Mouse (Mus musculus) lung, postnatal 14 days (tissue): Measurements from ENCODE around the gene H2-Ab1.
"Not testable (repeated sequence)": the region's sequence is repeated elsewhere in the genome, so short reads cannot be mapped to it uniquely, and the experiment has no call there.

ENCODE experiments used
- DNase-seq: peaks from one replicate; pipeline ENCODE4 v3.0.0; 2021

The H2-Ab1 gene

GRCm38 (mm10) chr17:34257594-34258375, at the start of gene H2-Ab1:
H2-Ab1 (plus strand) TSS chr17:34257689.
- peak; percentile 86 for DNase-seq

DNA sequence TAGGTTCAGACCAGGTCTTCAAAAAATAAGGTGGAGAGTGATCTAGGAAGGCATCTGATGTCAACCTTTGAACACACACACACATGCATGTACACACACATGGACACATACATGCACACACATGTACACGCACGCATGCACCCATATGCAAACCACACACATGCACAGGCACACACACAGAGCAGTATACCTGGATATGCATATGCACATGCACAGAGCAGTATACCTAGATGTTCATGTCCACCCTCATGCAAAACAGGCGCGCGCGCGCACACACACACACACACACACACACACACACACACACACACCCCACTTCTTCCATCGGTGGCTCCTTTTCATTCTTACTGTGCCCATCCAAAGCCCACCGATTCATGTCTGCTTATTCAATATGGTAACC, 49.6 kb upstream of the H2-Ab1 start:
- DNase-seq, result no peak

DNA sequence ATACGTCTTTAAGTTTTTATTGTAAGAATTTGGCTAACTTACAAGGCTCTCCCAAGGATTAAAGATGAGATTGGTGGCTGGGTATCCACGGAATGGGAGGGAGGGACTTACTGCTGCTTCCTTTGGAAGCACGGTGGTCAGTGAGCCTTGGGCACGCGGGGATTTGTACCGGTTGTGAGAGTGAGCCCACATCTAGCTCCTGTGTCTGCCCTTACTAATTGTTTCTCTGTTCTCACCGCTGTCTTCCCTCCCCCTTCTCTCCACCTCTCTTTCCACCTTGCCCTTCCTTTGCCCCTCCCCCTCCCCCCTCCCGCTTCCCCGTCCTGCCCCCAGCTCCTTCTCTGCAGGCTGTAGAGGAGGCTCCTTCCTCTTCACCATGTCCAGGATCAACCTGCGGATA, 49.1 kb upstream of the H2-Ab1 start:
- DNase-seq, result no peak

DNA sequence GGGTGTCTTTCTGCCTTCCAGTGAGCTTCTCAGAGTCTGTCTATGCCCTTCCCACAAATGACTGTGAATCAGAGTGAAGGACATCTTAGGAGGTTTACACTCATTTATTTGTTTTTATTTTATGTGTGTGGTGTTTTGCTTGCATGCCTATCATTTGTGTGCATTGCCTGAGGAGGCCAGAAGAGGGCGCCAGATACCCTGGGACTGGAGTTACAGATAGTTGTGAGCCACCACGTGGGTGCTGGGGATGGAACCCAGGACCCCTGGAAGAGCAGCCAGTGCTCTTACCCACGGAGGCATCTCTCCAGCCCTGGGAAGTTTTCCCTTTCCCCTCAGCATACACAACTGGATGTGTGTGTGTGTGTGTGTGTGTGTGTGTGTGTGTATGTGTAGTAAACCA, 47.8 kb upstream of the H2-Ab1 start:
- DNase-seq, result no peak

DNA sequence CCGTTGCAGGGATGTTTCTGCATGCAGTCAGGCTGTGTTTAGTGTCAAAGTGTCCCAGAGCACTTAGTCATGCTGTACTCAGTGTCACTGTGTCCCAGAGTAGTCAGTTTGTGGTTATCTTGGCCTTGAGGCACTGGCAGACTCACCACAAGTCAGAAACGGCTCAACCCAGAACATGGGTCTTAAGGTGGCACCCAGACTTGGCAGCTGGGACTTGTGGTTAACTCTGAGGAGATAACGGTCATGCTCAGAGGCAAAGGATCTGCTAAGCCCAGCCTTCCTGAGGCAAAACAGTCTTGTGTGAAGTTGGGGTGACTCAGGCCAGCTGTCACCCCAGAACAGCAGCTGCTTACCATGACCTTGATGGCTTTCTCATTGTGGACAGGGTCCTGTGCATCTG, 46.9 kb upstream of the H2-Ab1 start:
- DNase-seq, result no peak

DNA sequence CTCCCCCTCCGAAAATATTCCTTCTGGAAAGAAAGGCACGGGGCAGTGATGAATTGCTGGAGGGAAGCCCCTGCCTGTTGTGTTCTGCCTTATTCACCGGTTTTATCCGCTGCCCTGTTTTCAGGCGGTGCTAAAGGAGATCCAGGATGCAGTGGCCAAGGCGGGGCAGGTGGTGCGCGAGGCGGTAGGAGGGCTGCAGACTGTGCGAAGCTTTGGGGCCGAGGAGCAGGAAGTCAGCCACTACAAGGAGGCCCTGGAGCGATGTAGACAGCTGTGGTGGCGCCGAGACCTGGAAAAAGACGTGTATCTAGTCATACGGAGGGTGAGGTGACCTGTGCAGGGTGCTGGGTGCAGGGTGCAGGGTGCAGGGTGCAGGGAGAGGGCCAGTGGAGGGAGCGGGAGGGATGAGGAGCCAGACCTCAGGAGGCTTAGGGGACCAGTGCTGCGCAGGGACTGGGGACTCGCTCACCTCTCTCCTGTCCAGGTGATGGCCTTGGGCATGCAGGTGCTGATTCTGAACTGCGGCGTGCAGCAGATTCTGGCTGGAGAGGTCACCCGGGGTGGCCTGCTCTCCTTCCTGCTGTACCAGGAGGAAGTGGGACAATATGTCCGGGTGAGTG, 45.6 kb upstream of the H2-Ab1 start:
- no peak for DNase-seq

- no peak for DNase-seq
Measured at GRCm38 (mm10) chr17:34213936-34214335, 43.6 kb upstream of the H2-Ab1 start.

DNA sequence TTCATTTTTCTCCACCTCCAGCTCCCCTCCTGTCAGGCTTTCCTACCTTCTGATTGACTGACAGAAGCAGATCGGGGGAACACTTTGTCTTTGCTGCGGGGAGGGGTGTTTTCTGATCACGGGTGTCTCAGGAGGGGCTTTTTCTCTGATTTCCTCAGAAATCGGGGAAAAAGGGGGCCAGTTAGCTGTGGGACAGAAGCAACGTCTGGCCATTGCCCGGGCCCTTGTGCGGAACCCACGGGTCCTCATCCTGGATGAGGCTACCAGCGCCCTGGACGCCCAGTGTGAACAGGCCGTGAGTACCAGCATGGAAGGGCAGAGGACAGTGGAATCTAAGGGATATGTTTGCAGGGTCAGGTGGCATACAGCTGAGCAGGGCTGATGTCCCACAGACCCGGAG, 42.3 kb upstream of the H2-Ab1 start:
- DNase-seq, result no peak

DNA sequence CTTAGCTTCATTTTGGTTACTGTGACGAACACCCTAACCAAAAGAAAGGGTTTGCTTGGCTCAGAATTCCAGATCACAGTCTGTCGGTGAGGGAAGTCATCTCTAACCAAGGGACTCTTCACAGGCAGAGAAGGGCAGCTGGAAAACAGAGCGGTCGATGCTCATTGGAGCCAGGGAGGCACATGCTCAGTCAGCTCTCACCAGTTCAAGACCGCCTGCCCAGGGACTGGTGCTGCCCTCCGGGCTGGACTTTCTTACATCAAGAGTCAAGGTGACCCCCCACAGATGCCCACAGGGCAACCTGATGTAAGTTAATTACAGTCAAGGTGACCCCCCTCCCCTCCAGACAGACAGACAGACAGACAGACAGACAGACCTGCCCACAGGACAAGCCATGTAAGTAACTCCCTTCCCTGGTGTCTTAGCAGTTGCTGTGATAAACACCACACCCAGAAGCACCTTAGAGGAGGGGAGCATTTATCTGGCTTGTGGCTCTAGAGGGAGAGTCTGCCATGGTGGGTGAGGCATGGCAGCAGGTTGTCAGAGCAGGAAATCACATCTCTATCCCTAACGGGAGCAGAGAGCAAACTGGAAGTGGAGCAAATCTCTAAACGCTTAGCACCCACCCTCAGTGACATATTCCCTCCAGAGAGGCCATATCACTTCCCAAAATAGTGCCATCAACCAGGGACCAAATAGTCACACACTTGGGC, 40.1 kb upstream of the H2-Ab1 start:
- no peak for DNase-seq

GRCm38 (mm10) chr17:34217986-34218385, 39.5 kb upstream of the H2-Ab1 start:
- DNase-seq, result no peak

- DNase-seq, result peak; percentile 54
Measured at GRCm38 (mm10) chr17:34218675-34219074, 38.8 kb upstream of the H2-Ab1 start.

GRCm38 (mm10) chr17:34219096-34219495, 38.4 kb upstream of the H2-Ab1 start:
- peak; percentile 72 for DNase-seq

DNA sequence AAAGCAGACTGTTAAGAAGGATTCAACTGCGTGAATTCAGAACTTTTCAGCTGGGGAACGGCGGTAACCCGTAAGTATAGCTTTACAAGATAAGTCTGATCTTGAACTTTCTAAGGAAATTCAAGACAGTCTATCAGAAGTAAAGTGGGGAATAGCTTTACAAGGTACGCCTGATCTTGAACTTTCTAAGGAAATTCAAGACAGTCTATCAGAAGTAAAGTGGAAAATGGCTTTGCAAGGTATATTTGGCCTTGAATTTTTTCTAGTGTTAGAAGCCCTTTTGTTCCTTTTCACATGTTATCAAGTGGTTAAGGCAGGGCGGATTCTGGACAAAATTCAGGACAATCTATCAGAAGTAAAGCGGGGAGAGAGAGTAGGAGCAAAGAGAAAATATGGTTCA, 37.7 kb upstream of the H2-Ab1 start:
- not testable (repeated sequence) for DNase-seq

DNA sequence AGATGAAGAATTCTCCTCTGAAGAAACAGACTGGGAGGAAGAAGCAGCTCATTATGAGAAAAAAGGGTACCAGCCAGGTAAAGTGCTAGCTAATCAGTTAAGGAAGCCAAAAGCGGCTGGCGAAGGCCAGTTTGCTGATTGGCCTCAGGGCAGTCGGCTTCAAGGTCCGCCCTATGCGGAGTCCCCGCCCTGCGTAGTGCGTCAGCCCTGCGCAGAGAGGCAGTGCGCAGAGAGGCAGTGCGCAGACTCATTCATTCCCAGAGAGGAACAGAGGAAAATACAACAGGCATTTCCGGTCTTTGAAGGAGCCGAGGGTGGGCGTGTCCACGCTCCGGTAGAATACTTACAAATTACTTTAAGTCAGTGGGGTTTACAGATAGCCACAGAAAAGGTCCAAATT, 37.1 kb upstream of the H2-Ab1 start:
- not testable (repeated sequence) for DNase-seq

DNA sequence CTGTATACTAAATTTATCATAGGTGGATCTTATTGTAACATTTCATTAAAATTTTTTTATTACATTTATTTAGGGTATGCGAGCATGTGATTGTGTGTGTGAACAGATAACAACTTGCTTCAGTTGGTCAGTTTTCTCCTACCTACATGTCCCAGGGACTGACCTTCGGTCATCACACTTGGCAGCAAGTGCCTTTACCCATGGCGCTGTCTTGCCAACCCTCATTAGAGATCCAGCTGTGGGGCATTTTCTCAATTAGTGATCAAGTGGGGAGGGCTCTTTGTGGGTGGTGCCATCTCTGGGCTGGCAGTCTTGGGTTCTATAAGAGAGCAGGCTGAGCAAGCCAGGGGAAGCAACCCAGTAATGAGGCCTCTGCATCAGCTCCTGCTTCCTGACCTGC, 32.7 kb upstream of the H2-Ab1 start:
- no peak for DNase-seq

DNA sequence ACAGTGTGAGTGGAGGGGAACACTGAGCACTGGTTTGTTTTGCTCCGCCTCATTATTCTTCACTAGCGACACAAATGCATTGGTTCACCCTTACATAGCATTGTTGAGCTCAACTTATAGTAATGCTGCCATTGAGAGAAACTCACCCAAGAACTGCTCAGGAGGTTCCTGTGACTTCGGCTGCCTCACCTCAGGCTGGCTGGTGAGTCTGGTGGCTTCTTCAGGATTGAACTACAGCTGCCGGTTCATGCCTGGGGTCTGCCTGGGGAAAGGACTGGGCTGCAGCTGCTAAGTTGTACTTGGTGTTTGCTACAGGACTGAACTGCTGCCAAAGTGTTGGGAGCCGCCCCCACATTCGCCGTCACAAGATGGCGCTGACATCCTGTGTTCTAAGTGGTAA, 32.1 kb upstream of the H2-Ab1 start:
- no peak for DNase-seq

GRCm38 (mm10) chr17:34225911-34226310, 31.6 kb upstream of the H2-Ab1 start:
- DNase-seq, result not testable (repeated sequence)

GRCm38 (mm10) chr17:34230971-34231370, 26.5 kb upstream of the H2-Ab1 start:
- not testable (repeated sequence) for DNase-seq

- DNase-seq, result not testable (repeated sequence)
Measured at GRCm38 (mm10) chr17:34232021-34232420, 25.5 kb upstream of the H2-Ab1 start.

- DNase-seq, result peak; percentile 86
Measured at GRCm38 (mm10) chr17:34234926-34235325, 22.6 kb upstream of the H2-Ab1 start.

DNA sequence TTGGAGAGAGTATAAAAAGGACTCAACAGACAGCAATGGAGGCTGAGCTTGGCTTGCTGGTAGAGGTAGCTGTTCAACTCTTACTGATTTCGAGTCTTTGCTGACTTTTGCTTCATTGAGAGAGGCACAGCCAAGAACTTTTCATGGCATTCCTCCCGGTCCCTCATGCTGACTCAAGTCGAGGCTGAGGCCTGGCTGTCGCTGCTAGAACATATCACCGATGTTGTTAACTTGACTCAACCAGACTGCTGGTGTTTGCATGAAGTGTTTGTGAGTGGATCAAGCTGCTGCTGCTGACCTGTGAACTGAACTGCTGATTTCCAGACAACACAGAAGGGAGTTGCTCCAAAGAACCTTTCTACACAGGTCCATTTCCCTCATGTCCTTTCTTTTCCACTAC, 20.8 kb upstream of the H2-Ab1 start:
- peak; percentile 64 for DNase-seq

DNA sequence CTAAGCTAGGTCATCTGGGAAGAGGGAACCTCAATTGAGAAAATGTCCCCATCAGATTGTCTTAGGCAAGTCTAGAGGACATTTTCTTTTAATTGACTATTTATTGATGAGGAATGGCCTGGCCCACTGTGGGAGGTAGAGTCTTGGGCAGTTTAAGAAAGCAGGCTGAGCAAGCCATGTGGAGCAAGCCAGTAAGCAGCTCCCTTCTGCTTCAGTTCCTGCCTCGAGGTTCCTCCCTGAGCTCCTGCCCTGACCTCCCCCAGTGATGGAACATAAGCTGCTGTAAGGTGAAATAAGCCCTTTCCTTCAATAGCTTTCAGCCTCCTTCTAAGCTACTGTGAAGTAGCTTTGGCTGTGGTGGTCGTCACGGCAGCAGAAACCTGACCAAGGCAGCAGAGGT, 19.7 kb upstream of the H2-Ab1 start:
- no peak for DNase-seq

DNA sequence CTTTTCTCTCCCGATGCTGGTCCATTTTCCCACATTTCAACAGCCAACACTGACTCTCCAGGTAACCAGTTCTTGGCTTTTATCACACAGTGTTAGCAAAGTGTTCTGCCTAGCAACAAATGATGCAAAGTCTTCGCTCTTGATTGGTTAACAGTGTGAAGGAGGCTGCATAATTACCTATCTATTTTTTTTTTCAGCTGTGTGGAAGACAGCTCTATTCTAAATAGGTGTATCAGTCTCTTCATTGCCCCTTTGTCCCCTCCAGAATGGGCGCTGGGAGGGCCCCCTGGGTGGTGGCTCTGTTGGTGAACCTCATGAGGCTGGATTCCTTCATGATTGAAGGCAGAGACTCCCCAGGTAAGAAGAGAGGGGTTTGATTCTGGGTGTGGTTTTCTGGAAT, 18.8 kb upstream of the H2-Ab1 start, which contains the start of gene H2-Ob:
Gene H2-Ob, plus strand, starts transcription at position 198 of the 400 bp plus-strand sequence.
- DNase-seq, result peak; percentile 61

- DNase-seq, result no peak
Measured at GRCm38 (mm10) chr17:34239601-34240041, 17.9 kb upstream of the H2-Ab1 start.
